Mouse (Mus musculus) neural tube, embryonic 11.5 days (tissue): ENCODE results near the gene Ankrd55. TPM values are rescaled to one million over a fixed set of nuclear protein-coding genes. Genes with fewer than 3 reads are reported as not detected.

ENCODE experiments used
- ATAC-seq: fragments of 200-750 bp; cut with Nextera tagmentation; 2 replicates; pipeline ENCODE4 v1.8.0; 2017; ENCODE audit warnings: moderate number of reproducible peaks, mild to moderate bottlenecking, moderate TSS enrichment, moderate library complexity; ENCODE audit not compliant: insufficient read depth, low FRiP score, low TSS enrichment
- DNase-seq: peaks from one replicate; pipeline ENCODE4 v3.0.0-alpha.2; 2015; ENCODE audit warnings: low spot score
- H3K27ac ChIP-seq: fragments of 300-500 bp; sonication (generic); 2 replicates; pipeline ENCODE4 v1.5.1; 2014; ENCODE audit warnings: low read depth, mild to moderate bottlenecking, low read length
- H3K27me3 ChIP-seq: fragments of 300-500 bp; sonication (generic); 2 replicates; pipeline ENCODE4 v1.6.1; 2014; ENCODE audit warnings: mild to moderate bottlenecking, low read length, mixed read lengths; ENCODE audit not compliant: control insufficient read depth, insufficient read depth
- H3K36me3 ChIP-seq: fragments of 300-500 bp; sonication (generic); 2 replicates; pipeline ENCODE4 v1.6.1; 2014; ENCODE audit warnings: mild to moderate bottlenecking, low read length, moderate library complexity, mixed read lengths; ENCODE audit not compliant: control insufficient read depth, insufficient read depth
- H3K4me1 ChIP-seq: fragments of 300-500 bp; sonication (generic); 2 replicates; pipeline ENCODE4 v1.6.1; 2014; ENCODE audit warnings: low read length, mixed read lengths; ENCODE audit not compliant: control insufficient read depth, insufficient read depth
- H3K4me2 ChIP-seq: fragments of 300-500 bp; sonication (generic); 2 replicates; pipeline ENCODE4 v1.6.1; 2014; ENCODE audit warnings: low read depth, mild to moderate bottlenecking, moderate library complexity
- H3K4me3 ChIP-seq: fragments of 300-500 bp; sonication (generic); 2 replicates; pipeline ENCODE4 v1.5.1; 2014; ENCODE audit warnings: low read depth, low read length
- H3K9ac ChIP-seq: fragments of 300-500 bp; sonication (generic); 2 replicates; pipeline ENCODE4 v1.6.1; 2014; ENCODE audit warnings: mild to moderate bottlenecking, low read length
- H3K9me3 ChIP-seq: fragments of 300-500 bp; sonication (generic); 2 replicates; pipeline ENCODE4 v1.6.1; 2016; ENCODE audit warnings: low read length; ENCODE audit not compliant: control insufficient read depth
- WGBS: fragments of 180-500 bp; shearing (Covaris S2); extraction: QIAGEN DNeasy Blood & Tissue Kit; methylation state at CpG from one replicate; pipeline ENCODE4 v1.1.7; 2014; 5-methylcytosine and 5-hydroxymethylcytosine counted together
- polyA plus RNA-seq: library from polyadenylated mRNA; unstranded; fragments of >200 nt; fragmentation: Nextera tagmentation; extraction: Ambion mirVana; gene quantifications from 2 replicates; pipeline ENCODE4 v1.2.1, GENCODE M21; 2014

Gene Ankrd55
- polyA plus RNA-seq, 1 experiment from 2014 or later = 2.0 TPM

- H3K4me3 ChIP-seq = no peak overlapping the region
- WGBS = 84% methylated on average over 1 of the region's 1 CpGs
- H3K27ac ChIP-seq = no peak overlapping the region
- H3K9ac ChIP-seq = no peak overlapping the region
- H3K4me1 ChIP-seq = no peaks in the 10 kb centered on the region
- H3K27me3 ChIP-seq = no peaks in the 10 kb centered on the region
- H3K36me3 ChIP-seq = no peaks in the 10 kb centered on the region
- DNase-seq = no peak
- no peak overlapping the region for H3K4me2 ChIP-seq
- no peaks in the 10 kb centered on the region for H3K9me3 ChIP-seq
- ATAC-seq = no peak
Measured at GRCm38 (mm10) chr13:112405184-112405583, 116.9 kb downstream of the Ankrd55 start.

GRCm38 (mm10) chr13:112406618-112407017 lies 118.4 kb downstream of the Ankrd55 start:
- Histone ChIP-seq H3K4me3 (no peak overlapping the region), H3K4me2 (no peak overlapping the region), H3K9ac (no peak overlapping the region), H3K27me3 (no peaks in the 10 kb centered on the region), H3K9me3 (no peaks in the 10 kb centered on the region), H3K4me1 (no peaks in the 10 kb centered on the region), H3K36me3 (no peaks in the 10 kb centered on the region), H3K27ac (no peak overlapping the region)
- ATAC-seq (no peak), DNase-seq (no peak)
- 88% methylated on average over 2 of the region's 2 CpGs for WGBS

GRCm38 (mm10) chr13:112407181-112407700 lies 119.0 kb downstream of the Ankrd55 start:
- Histone ChIP-seq H3K9me3 (no peaks in the 10 kb centered on the region), H3K27ac (no peak overlapping the region), H3K27me3 (no peaks in the 10 kb centered on the region), H3K4me2 (no peak overlapping the region), H3K4me3 (no peak overlapping the region), H3K36me3 (no peaks in the 10 kb centered on the region), H3K4me1 (no peaks in the 10 kb centered on the region), H3K9ac (no peak overlapping the region)
- DNase-seq (no peak), ATAC-seq (no peak)
- 96% methylated on average over 3 of the region's 3 CpGs for WGBS

- no peak for DNase-seq
- Histone ChIP-seq H3K9me3 (no peaks in the 10 kb centered on the region), H3K4me1 (no peaks in the 10 kb centered on the region), H3K27me3 (no peaks in the 10 kb centered on the region), H3K4me3 (no peak overlapping the region), H3K4me2 (no peak overlapping the region), H3K9ac (no peak overlapping the region), H3K27ac (no peak overlapping the region), H3K36me3 (no peaks in the 10 kb centered on the region)
- no peak for ATAC-seq
- WGBS = 76% methylated on average over 9 of the region's 9 CpGs
Measured at GRCm38 (mm10) chr13:112407776-112408490, 119.7 kb downstream of the Ankrd55 start.

GRCm38 (mm10) chr13:112408701-112409100 lies 120.5 kb downstream of the Ankrd55 start:
- Histone ChIP-seq H3K27ac (no peak overlapping the region), H3K36me3 (no peaks in the 10 kb centered on the region), H3K27me3 (no peaks in the 10 kb centered on the region), H3K4me1 (no peaks in the 10 kb centered on the region), H3K9ac (no peak overlapping the region), H3K9me3 (no peaks in the 10 kb centered on the region), H3K4me2 (no peak overlapping the region), H3K4me3 (no peak overlapping the region)
- DNase-seq (no peak), ATAC-seq (no peak)
- 86% methylated on average over 4 of the region's 4 CpGs for WGBS

- H3K4me3 ChIP-seq = no peak overlapping the region
- H3K9me3 ChIP-seq = no peaks in the 10 kb centered on the region
- 84% methylated on average over 2 of the region's 2 CpGs for WGBS
- no peak overlapping the region for H3K27ac ChIP-seq
- H3K27me3 ChIP-seq = no peaks in the 10 kb centered on the region
- ATAC-seq (no peak), DNase-seq (no peak)
- H3K9ac ChIP-seq = no peak overlapping the region
- H3K4me2 ChIP-seq = no peak overlapping the region
- H3K4me1 ChIP-seq = no peaks in the 10 kb centered on the region
- no peaks in the 10 kb centered on the region for H3K36me3 ChIP-seq
Measured at GRCm38 (mm10) chr13:112409331-112409730, 121.1 kb downstream of the Ankrd55 start.

- ATAC-seq (no peak), DNase-seq (no peak)
- H3K9ac ChIP-seq = no peak overlapping the region
- no peaks in the 10 kb centered on the region for H3K36me3 ChIP-seq
- no peak overlapping the region for H3K27ac ChIP-seq
- no peak overlapping the region for H3K4me3 ChIP-seq
- H3K9me3 ChIP-seq = no peaks in the 10 kb centered on the region
- H3K4me1 ChIP-seq = no peaks in the 10 kb centered on the region
- H3K27me3 ChIP-seq = no peaks in the 10 kb centered on the region
- 69% methylated on average over 1 of the region's 1 CpGs for WGBS
- H3K4me2 ChIP-seq = no peak overlapping the region
Measured at GRCm38 (mm10) chr13:112409851-112410250, 121.6 kb downstream of the Ankrd55 start.

- WGBS = 94% methylated on average over 4 of the region's 4 CpGs
- H3K27ac ChIP-seq = no peak overlapping the region
- no peak for DNase-seq
Measured at GRCm38 (mm10) chr13:112410461-112410860, 122.2 kb downstream of the Ankrd55 start.

GRCm38 (mm10) chr13:112411216-112411822 lies 123.1 kb downstream of the Ankrd55 start:
- ATAC-seq (no peak), DNase-seq (no peak)
- Histone ChIP-seq H3K9me3 (no peaks in the 10 kb centered on the region), H3K9ac (no peak overlapping the region), H3K36me3 (no peaks in the 10 kb centered on the region), H3K27me3 (no peaks in the 10 kb centered on the region), H3K27ac (no peak overlapping the region), H3K4me1 (no peaks in the 10 kb centered on the region), H3K4me3 (no peak overlapping the region), H3K4me2 (no peak overlapping the region)
- 68% methylated on average over 5 of the region's 5 CpGs for WGBS

More at GRCm38 (mm10) chr13:112410461-112410860, 122.2 kb downstream of the Ankrd55 start:
- Histone ChIP-seq H3K36me3 (no peaks in the 10 kb centered on the region), H3K27me3 (no peaks in the 10 kb centered on the region), H3K4me3 (no peak overlapping the region), H3K9ac (no peak overlapping the region), H3K4me1 (no peaks in the 10 kb centered on the region), H3K4me2 (no peak overlapping the region), H3K9me3 (no peaks in the 10 kb centered on the region)
- no peak for ATAC-seq
